Mouse (Mus musculus) liver, postnatal 0 days (tissue): ENCODE measurements around the gene Snx5.

Experiments
- CTCF ChIP-seq: sonication (generic); IDR thresholded peaks from 2 replicates; pipeline ENCODE4 v1.5.1; 2016; ENCODE audit warnings: antibody characterized with exemption, low read depth
- EP300 ChIP-seq: IDR thresholded peaks from 2 replicates; pipeline ENCODE4 v1.6.1; 2016; ENCODE audit warnings: antibody characterized with exemption, low read depth, mild to moderate bottlenecking

GRCm38 (mm10) chr2:144267004-144267730, 3.5 kb downstream of the Snx5 start:
- TF ChIP-seq CTCF: no peak
- TF ChIP-seq EP300: no peak
